Mouse (Mus musculus) myocyte (in vitro differentiated cells): ENCODE results near the gene March6.

Experiments used
- CEBPB ChIP-seq: IDR thresholded peaks from 2 replicates; pipeline ENCODE4 v1.6.1; 2011; ENCODE audit warnings: mild to moderate bottlenecking, moderate library complexity; ENCODE audit not compliant: poor library complexity, insufficient read depth, severe bottlenecking
- E2F4 ChIP-seq: IDR thresholded peaks from one replicate; pipeline ENCODE4 v1.6.1; 2011; ENCODE audit warnings: mild to moderate bottlenecking, control low read depth, moderate library complexity; ENCODE audit not compliant: insufficient read depth
- MAX ChIP-seq: IDR thresholded peaks from one replicate; pipeline ENCODE4 v1.6.1; 2011; ENCODE audit warnings: low read depth, mild to moderate bottlenecking, control low read depth
- MYOD1 ChIP-seq, 3 experiments: IDR thresholded peaks; one replicate each; pipeline ENCODE4 v1.6.1; 2011; ENCODE audit warnings: control low read depth in 2 of 3, low read depth in 2 of 3, mild to moderate bottlenecking in 2 of 3, moderate library complexity in 1 of 3; ENCODE audit not compliant: insufficient read length in 2 of 3, control insufficient read depth in 1 of 3
- MYOG ChIP-seq, 3 experiments: IDR thresholded peaks; one replicate each; pipeline ENCODE4 v1.6.1; 2011; ENCODE audit warnings: control low read depth in 2 of 3, low read depth in 2 of 3, mild to moderate bottlenecking in 2 of 3; ENCODE audit not compliant: insufficient read length in 2 of 3, control insufficient read depth in 1 of 3, insufficient read depth in 1 of 3
- POLR2A ChIP-seq: IDR thresholded peaks from one replicate; pipeline ENCODE4 v1.6.1; 2011; ENCODE audit warnings: low read depth, mild to moderate bottlenecking, control low read depth, moderate library complexity; ENCODE audit not compliant: insufficient read length
- POLR2AphosphoS2 ChIP-seq: IDR thresholded peaks from one replicate; pipeline ENCODE4 v1.6.1; 2011; ENCODE audit warnings: low read depth, control low read depth; ENCODE audit not compliant: insufficient read length
- TCF12 ChIP-seq: IDR thresholded peaks from one replicate; pipeline ENCODE4 v1.6.1; 2011; ENCODE audit warnings: mild to moderate bottlenecking, control low read depth; ENCODE audit not compliant: poor library complexity, insufficient read depth, severe bottlenecking
- USF1 ChIP-seq: IDR thresholded peaks from one replicate; pipeline ENCODE4 v1.6.1; 2011; ENCODE audit warnings: low read depth, mild to moderate bottlenecking, control low read depth, moderate library complexity

DNA sequence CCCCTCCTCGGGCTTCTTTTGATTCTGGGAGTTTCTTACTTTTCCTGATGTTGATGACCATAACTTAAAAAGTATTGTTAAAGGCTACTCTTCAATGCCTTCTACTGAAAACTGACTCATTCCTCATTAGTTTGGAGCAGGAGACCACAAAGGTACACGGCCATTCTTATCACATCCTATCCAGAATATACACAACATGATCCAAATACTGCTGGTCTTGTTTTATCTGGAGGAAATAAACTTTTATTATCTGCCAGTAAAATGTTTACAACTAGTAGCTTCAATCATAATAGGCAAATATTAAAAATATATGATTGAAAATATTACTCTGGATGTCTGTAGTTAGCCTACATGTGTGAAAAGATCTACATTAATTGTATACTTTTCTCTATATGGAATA is 12.5 kb downstream of the March6 start:
- no peak for TF ChIP-seq POLR2A
- no peak for TF ChIP-seq MAX
- TF ChIP-seq POLR2AphosphoS2: no peak
- TF ChIP-seq USF1: no peak
- TF ChIP-seq MYOD1 (IDR thresholded peaks at IDR 0.05; ENCODE audit: control insufficient read depth in 1 of 3, insufficient read length in 2 of 3, low read depth in 2 of 3): no peak
- TF ChIP-seq TCF12: no peak
- no peak for TF ChIP-seq MYOG (IDR thresholded peaks at IDR 0.05; ENCODE audit: control insufficient read depth in 1 of 3, insufficient read depth in 1 of 3, insufficient read length in 2 of 3, low read depth in 2 of 3)
- TF ChIP-seq CEBPB: no peak
- TF ChIP-seq E2F4: no peak
